Comparison of ENCODE assay signal across 16 mouse cellular contexts in genomic region chr14:61061729-61062128, GRCm38 (mm10). TPM values are rescaled to one million over a fixed set of nuclear protein-coding genes. Genes with fewer than 3 reads are reported as not detected.
DNase-seq lines count a peak whose midpoint lies in the region; ATAC-seq and TF ChIP-seq lines count a peak whose summit lies in the region.
"Had no signal": no experiment of that assay in that cellular context is flagged by ENCODE, and none has a peak within 500 bp of the region (broad histone marks: within the 10 kb centered on the region; RNA-seq: fewer than 3 reads in every experiment).

No protein-coding gene starts in this region.

- 25% methylated on average over 3 of the region's 3 CpGs for WGBS in thymus, adult 2 months
- WGBS in embryonic facial prominence, embryonic 10.5 days, result 34% methylated on average over 3 of the region's 3 CpGs
- 26% methylated on average over 3 of the region's 3 CpGs for WGBS in limb, embryonic 12.5 days

- 0 out of 2 replicates have a peak, but pooled peaks have one; percentile 46 for ATAC-seq in limb, embryonic 12.5 days (ENCODE audit: insufficient number of reproducible peaks, insufficient read depth, low FRiP score, low TSS enrichment, low read depth)

- intact Hi-C loops in heart, postnatal 14 days (cut with DNase I), result no loop called here
- intact Hi-C loops in heart, postnatal 25 days (cut with DNase I), result no loop called here

- DNase-seq in thymus, adult 2 months, result peak; percentile 24
- DNase-seq in thymus, adult 18-20 months, result no peak
- peak; percentile 61 for DNase-seq in embryonic facial prominence, embryonic 10.5 days (ENCODE audit: low spot score)
- no peak for DNase-seq in spleen, postnatal 4 days (ENCODE audit: low spot score in 2 of 2)
- no peak for DNase-seq in heart, postnatal 14 days
- DNase-seq in heart, postnatal 25 days (ENCODE audit: low spot score), result no peak
- DNase-seq: adrenal gland, postnatal 14 days; cerebellum, adult 2 months; heart, adult 11 months; heart, postnatal 36 days; kidney, adult 2 months; layer of hippocampus, postnatal 36 days; right cerebral cortex, adult 18-20 months had no signal

- no peaks in the 10 kb centered on the region for H3K9me3 ChIP-seq in embryonic facial prominence, embryonic 10.5 days
- H3K9me3 ChIP-seq in limb, embryonic 12.5 days, result no peaks in the 10 kb centered on the region
- H3K9me3 ChIP-seq: stomach, embryonic 15.5 days had no signal

- H3K9ac ChIP-seq in limb, embryonic 12.5 days (replicated peaks), result no peak overlapping the region
- H3K9ac ChIP-seq: liver, embryonic 14.5 days; stomach, embryonic 15.5 days had no signal

- peaks cover 7% of the 10 kb centered on the region for H3K4me1 ChIP-seq in thymus, adult 2 months (replicated peaks; ENCODE audit: control insufficient read depth, insufficient read depth, low read length)
- peaks cover 21% of the 10 kb centered on the region for H3K4me1 ChIP-seq in embryonic facial prominence, embryonic 10.5 days
- peaks cover 30% of the 10 kb centered on the region for H3K4me1 ChIP-seq in limb, embryonic 12.5 days (replicated peaks)

- TF ChIP-seq POLR2A in thymus, adult 2 months (IDR thresholded peaks at IDR 0.05; ENCODE audit: control insufficient read depth, extremely low read depth, insufficient read depth, low read length, poor library complexity), result no peak

- TF ChIP-seq CTCF in thymus, adult 2 months (IDR thresholded peaks at IDR 0.05; ENCODE audit: borderline replicate concordance, control insufficient read depth, extremely low read depth, insufficient read depth, low read length, poor library complexity), result no peak

- H3K4me3 ChIP-seq in thymus, adult 2 months (ENCODE audit: control insufficient read depth, insufficient read depth, low read length), result no peak overlapping the region
- H3K4me3 ChIP-seq in embryonic facial prominence, embryonic 10.5 days, result no peak overlapping the region
- H3K4me3 ChIP-seq in limb, embryonic 12.5 days (replicated peaks), result no peak overlapping the region
- H3K4me3 ChIP-seq: stomach, embryonic 15.5 days had no signal

- no peaks in the 10 kb centered on the region for H3K27me3 ChIP-seq in thymus, adult 2 months (ENCODE audit: control insufficient read depth, insufficient read depth, low read length)
- peaks cover 33% of the 10 kb centered on the region for H3K27me3 ChIP-seq in embryonic facial prominence, embryonic 10.5 days (replicated peaks; ENCODE audit: low read depth, poor library complexity, severe bottlenecking)
- 0 out of 2 replicates have a peak, but pooled peaks cover 5% of the 10 kb centered on the region for H3K27me3 ChIP-seq in limb, embryonic 12.5 days

- peak overlapping the region; percentile 26; the same call in 1 of the 2 replicates for H3K4me2 ChIP-seq in limb, embryonic 12.5 days
- H3K4me2 ChIP-seq: stomach, embryonic 15.5 days had no signal

- no peak overlapping the region for H3K27ac ChIP-seq in thymus, adult 2 months (ENCODE audit: control insufficient read depth, insufficient read depth, low read length)
- no peak overlapping the region; the same call in 1 of the 2 replicates for H3K27ac ChIP-seq in embryonic facial prominence, embryonic 10.5 days (replicated peaks)
- peak overlapping the region; percentile 64; the same call in 1 of the 2 replicates for H3K27ac ChIP-seq in limb, embryonic 12.5 days
- H3K27ac ChIP-seq: liver, embryonic 14.5 days; stomach, embryonic 15.5 days had no signal

- no peaks in the 10 kb centered on the region for H3K36me3 ChIP-seq in thymus, adult 2 months (ENCODE audit: control insufficient read depth, insufficient read depth, low read length)
- H3K36me3 ChIP-seq in embryonic facial prominence, embryonic 10.5 days (replicated peaks), result no peaks in the 10 kb centered on the region
- no peaks in the 10 kb centered on the region for H3K36me3 ChIP-seq in limb, embryonic 12.5 days
- H3K36me3 ChIP-seq: stomach, embryonic 15.5 days had no signal

RNA-seq across cellular contexts. Expression of gene Tnfrsf19, which starts 15.4 kb away (rescaled TPM):
- 2.2 and 4.6 TPM in 2 replicates for polyA plus RNA-seq in thymus, adult 2 months (2012; rRNA removed)
- 37.2 and 41.4 TPM in 2 replicates for polyA plus RNA-seq in embryonic facial prominence, embryonic 10.5 days (2016; fragmentation: Nextera tagmentation; extraction: Ambion mirVana)
- polyA plus RNA-seq in limb, embryonic 12.5 days (2016; fragmentation: Nextera tagmentation; extraction: Ambion mirVana), result 34.2 and 42.5 TPM in 2 replicates
- total RNA-seq in heart, postnatal 14 days (2021), result 1 to 10 TPM; 2.2 to 3.2 TPM
- total RNA-seq in heart, postnatal 25 days (2021), result 1 to 10 TPM; 3.8 to 4.9 TPM

Comparison
In these comparisons a context has a peak if more than half of its experiments do, and no peak if none do; other contexts are left out.
1. DNase-seq: peak in thymus, adult 2 months (single experiment) and embryonic facial prominence, embryonic 10.5 days (single experiment); none in thymus, adult 18-20 months (0 of 2), spleen, postnatal 4 days (0 of 2), heart, postnatal 14 days (0 of 2) and heart, postnatal 25 days (single experiment).